Mouse (Mus musculus): ENCODE data around the gene Dram1. TPM values are rescaled to one million over a fixed set of nuclear protein-coding genes. Genes with fewer than 3 reads are reported as not detected.
"Not testable (repeated sequence)": the region's sequence is repeated elsewhere in the genome, so short reads cannot be mapped to it uniquely, and the experiment has no call there.

Dram1 gene
- polyA plus RNA-seq, 1 experiment: 20.6 TPM

DNA sequence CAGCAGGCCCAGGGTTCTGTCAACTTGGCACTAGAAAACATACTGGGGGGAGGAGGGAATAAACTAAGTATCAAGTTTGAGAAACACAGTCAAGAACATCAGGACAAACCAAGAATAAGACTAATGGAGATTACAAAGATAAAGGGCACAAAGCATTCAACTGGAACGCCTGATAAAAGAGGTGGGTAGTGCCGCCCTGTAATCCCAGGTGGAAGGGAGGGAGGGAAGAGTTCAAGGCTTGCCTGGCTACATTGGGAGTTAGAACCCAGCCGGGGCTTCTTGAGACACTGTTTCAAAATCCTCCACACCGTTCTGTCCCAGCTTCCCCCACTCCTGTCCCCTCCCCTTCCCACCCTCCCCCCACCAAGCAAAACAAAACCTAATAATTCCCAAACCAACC, 1.2 kb downstream of the Dram1 start:
- no peak overlapping the region for H3K4me3 ChIP-seq (ENCODE audit: insufficient read depth, low read length)
- TF ChIP-seq CTCF (IDR thresholded peaks at IDR 0.05; ENCODE audit: borderline replicate concordance, insufficient read depth, low read length): no peak
- no peak for TF ChIP-seq POLR2A (IDR thresholded peaks at IDR 0.05; ENCODE audit: low read depth, low read length)
- H3K4me1 ChIP-seq (ENCODE audit: control insufficient read depth, insufficient read depth, low read length): no peaks in the 10 kb centered on the region
- no peak overlapping the region for H3K27ac ChIP-seq (ENCODE audit: insufficient read depth, low read length)

DNA sequence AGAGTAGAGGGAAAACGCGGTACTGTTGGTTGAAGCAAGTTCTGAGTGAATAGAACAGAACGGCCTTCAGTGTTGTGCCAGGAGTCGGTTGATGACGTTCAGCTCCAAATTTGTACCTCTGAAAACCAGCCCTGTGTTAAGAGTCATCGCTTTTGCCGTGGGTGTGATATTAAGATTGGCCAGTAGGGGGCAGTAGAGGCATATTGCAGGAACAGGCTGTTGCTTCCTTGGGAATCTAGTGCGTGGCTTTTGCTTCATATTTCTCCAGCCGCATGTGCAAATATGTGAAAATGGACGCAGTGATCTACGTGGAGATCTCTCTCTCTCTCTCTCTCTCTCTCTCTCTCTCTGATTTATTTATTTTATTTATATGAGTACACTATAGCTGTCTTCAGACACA, 2.1 kb downstream of the Dram1 start:
- H3K27ac ChIP-seq (ENCODE audit: insufficient read depth, low read length): no peak overlapping the region
- H3K4me1 ChIP-seq (ENCODE audit: control insufficient read depth, insufficient read depth, low read length): no peaks in the 10 kb centered on the region
- H3K4me3 ChIP-seq (ENCODE audit: insufficient read depth, low read length): no peak overlapping the region
- TF ChIP-seq POLR2A (IDR thresholded peaks at IDR 0.05; ENCODE audit: low read depth, low read length) (no peak; the same call in 1 of the 2 replicates), CTCF (IDR thresholded peaks at IDR 0.05; ENCODE audit: borderline replicate concordance, insufficient read depth, low read length) (peak; percentile 56; the same call in 1 of the 2 replicates)

DNA sequence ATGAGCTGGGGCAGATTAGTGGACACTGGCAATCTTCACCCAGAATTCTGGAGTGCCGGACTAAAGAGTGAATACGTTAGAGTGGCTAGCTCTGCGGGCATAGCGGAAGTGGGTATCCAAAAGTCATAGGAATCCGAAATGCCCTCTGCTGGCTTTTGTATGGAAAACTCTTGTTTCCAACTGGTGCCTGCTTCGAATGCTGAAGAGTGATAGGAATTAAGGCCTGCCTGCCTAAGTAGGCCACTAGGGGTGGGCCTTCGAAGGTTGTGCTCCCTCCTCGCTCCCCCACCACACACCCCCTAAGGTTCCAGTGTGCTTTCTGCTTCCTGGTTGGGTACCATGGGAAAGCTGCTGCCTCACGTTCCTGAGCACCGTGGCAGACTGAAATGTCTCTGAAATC, 3.9 kb downstream of the Dram1 start:
- TF ChIP-seq CTCF (IDR thresholded peaks at IDR 0.05; ENCODE audit: borderline replicate concordance, insufficient read depth, low read length): no peak
- TF ChIP-seq POLR2A (IDR thresholded peaks at IDR 0.05; ENCODE audit: low read depth, low read length): no peak
- Histone ChIP-seq H3K4me3 (ENCODE audit: insufficient read depth, low read length) (no peak overlapping the region), H3K4me1 (ENCODE audit: control insufficient read depth, insufficient read depth, low read length) (no peaks in the 10 kb centered on the region), H3K27ac (ENCODE audit: insufficient read depth, low read length) (no peak overlapping the region)

DNA sequence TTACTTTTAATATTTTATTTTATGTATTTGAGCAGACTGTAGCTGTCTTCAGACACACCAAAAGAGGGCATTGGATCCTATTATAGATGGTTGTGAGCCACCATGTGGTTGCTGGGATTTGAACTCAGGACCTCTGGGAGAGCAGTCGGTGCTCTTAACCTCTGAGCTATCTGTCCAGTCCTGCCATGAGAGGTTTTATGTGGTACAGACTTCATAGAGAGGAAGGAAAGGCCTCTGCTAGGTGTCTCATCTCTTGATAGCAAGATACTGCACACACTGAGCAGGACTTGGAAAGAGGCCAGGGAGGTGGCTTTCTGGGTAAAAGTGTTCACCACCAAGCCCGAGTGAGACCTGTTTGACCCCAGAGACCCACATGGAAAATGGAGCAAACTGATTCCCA, 5.9 kb downstream of the Dram1 start:
- not testable (repeated sequence) for H3K4me3 ChIP-seq (ENCODE audit: insufficient read depth, low read length); H3K4me1 ChIP-seq (ENCODE audit: control insufficient read depth, insufficient read depth, low read length)
- H3K27ac ChIP-seq (ENCODE audit: insufficient read depth, low read length): peak overlapping the region; percentile 29; the same call in 1 of the 2 replicates

DNA sequence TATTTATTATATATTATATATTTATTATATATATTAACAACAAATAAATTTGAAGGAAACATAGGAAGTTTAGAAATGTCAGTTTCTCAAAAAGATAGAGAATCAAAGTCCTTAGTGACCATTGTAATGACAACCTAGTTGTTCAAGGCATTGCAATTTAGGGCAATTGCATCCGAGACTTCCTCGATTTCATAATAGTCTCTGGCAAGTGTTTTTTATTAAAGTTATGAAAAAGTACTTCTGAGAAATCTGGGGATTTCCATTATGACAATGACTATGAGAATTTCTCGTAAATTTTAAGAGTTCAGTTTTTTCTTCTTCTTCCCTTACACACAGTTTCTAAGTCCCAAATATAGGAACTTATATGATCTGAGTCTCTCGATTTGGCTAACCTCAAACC, 6.4 kb downstream of the Dram1 start:
- H3K4me1 ChIP-seq (ENCODE audit: control insufficient read depth, insufficient read depth, low read length): no peaks in the 10 kb centered on the region
- no peak for TF ChIP-seq CTCF (IDR thresholded peaks at IDR 0.05; ENCODE audit: borderline replicate concordance, insufficient read depth, low read length)
- TF ChIP-seq POLR2A (IDR thresholded peaks at IDR 0.05; ENCODE audit: low read depth, low read length): no peak
- no peak overlapping the region for H3K4me3 ChIP-seq (ENCODE audit: insufficient read depth, low read length)
- H3K27ac ChIP-seq (ENCODE audit: insufficient read depth, low read length): no peak overlapping the region

DNA sequence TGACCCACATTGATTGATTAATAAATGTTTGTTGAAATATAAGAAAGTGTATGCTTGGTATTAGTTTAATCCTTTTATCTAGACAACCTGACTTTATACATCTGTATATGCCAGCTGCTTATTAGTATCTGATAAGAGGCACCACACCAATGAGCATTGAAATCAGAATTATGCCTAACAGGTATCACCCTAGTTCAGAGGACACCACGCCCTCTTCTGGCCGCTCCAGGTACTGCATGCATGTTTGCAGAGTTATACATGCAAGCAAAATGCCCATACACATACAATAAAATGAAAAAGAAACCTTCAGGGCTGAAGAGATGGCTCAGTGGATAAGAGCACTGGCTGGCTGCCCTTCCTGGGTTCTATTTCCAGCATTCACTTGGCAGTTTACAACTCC, 7.1 kb downstream of the Dram1 start:
- TF ChIP-seq CTCF (IDR thresholded peaks at IDR 0.05; ENCODE audit: borderline replicate concordance, insufficient read depth, low read length): peak; percentile 21; the same call in 1 of the 2 replicates
- TF ChIP-seq POLR2A (IDR thresholded peaks at IDR 0.05; ENCODE audit: low read depth, low read length): no peak
- Histone ChIP-seq H3K27ac (ENCODE audit: insufficient read depth, low read length) (no peak overlapping the region), H3K4me3 (ENCODE audit: insufficient read depth, low read length) (no peak overlapping the region), H3K4me1 (ENCODE audit: control insufficient read depth, insufficient read depth, low read length) (no peaks in the 10 kb centered on the region)

DNA sequence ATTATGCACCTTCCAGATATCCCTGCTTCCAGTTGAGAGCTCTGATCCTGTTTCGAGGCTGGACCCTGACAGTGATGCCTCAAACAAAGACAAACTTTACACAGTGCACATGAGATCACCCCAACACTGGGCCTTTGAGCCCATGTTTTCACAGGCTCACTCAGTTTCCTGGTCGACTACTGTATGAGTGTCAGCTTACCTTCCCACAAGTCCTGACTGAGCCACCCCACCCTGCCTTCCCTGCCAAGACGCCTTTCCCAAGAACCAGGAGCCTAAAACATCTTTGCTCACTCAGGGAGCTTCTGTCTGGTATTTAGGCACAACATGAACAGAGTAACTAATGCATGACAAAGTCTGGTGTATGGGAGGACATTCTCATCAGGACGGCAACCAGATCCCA, 9.6 kb downstream of the Dram1 start:
- Histone ChIP-seq H3K27ac (ENCODE audit: insufficient read depth, low read length) (no peak overlapping the region), H3K4me1 (ENCODE audit: control insufficient read depth, insufficient read depth, low read length) (no peaks in the 10 kb centered on the region), H3K4me3 (ENCODE audit: insufficient read depth, low read length) (no peak overlapping the region)
- TF ChIP-seq POLR2A (IDR thresholded peaks at IDR 0.05; ENCODE audit: low read depth, low read length) (no peak), CTCF (IDR thresholded peaks at IDR 0.05; ENCODE audit: borderline replicate concordance, insufficient read depth, low read length) (no peak)

DNA sequence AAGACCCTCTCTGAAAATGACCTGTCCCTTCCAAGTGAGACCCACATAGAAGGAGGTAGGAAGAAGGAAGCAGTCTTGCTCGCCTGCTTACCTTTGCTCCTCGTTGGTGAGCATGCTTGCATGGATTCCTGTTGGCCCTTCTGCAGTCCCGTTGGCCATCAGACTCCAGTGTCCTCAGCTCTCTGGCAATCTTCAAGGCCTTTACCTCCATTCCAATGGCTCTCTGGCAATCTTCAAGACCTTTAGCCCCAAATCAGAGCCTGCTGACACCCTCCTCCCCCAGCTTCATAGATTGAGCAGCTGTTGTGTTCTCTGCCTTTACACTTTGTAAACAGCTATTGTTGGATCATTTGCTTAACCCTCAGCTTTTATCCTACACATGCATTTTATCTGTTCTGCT, 14.7 kb downstream of the Dram1 start:
- no peak overlapping the region for H3K4me3 ChIP-seq (ENCODE audit: insufficient read depth, low read length)
- no peaks in the 10 kb centered on the region for H3K4me1 ChIP-seq (ENCODE audit: control insufficient read depth, insufficient read depth, low read length)
- TF ChIP-seq CTCF (IDR thresholded peaks at IDR 0.05; ENCODE audit: borderline replicate concordance, insufficient read depth, low read length) (no peak), POLR2A (IDR thresholded peaks at IDR 0.05; ENCODE audit: low read depth, low read length) (no peak)
- no peak overlapping the region for H3K27ac ChIP-seq (ENCODE audit: insufficient read depth, low read length)

DNA sequence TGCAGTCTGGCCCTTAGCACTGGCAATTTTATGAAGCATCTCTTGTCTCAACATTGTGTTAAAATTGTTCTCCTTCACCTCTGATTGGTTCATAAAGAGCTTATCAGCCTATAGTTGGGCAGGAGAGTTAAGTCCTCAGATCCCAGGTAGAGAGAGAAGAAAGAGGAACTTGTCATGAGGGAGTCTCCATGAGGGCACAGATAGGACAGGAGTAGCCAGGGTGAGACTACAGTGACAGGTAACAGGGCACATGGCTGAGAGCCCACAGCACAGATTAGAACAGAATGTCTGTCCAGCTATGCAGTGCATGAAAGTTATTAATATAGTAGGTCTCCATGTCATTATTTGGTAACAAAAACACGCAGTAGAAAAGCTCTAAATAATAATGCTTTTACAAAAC, 16.7 kb downstream of the Dram1 start:
- H3K27ac ChIP-seq (ENCODE audit: insufficient read depth, low read length): no peak overlapping the region
- H3K4me1 ChIP-seq (ENCODE audit: control insufficient read depth, insufficient read depth, low read length): no peaks in the 10 kb centered on the region
- no peak overlapping the region for H3K4me3 ChIP-seq (ENCODE audit: insufficient read depth, low read length)
- TF ChIP-seq POLR2A (IDR thresholded peaks at IDR 0.05; ENCODE audit: low read depth, low read length) (no peak), CTCF (IDR thresholded peaks at IDR 0.05; ENCODE audit: borderline replicate concordance, insufficient read depth, low read length) (no peak)

DNA sequence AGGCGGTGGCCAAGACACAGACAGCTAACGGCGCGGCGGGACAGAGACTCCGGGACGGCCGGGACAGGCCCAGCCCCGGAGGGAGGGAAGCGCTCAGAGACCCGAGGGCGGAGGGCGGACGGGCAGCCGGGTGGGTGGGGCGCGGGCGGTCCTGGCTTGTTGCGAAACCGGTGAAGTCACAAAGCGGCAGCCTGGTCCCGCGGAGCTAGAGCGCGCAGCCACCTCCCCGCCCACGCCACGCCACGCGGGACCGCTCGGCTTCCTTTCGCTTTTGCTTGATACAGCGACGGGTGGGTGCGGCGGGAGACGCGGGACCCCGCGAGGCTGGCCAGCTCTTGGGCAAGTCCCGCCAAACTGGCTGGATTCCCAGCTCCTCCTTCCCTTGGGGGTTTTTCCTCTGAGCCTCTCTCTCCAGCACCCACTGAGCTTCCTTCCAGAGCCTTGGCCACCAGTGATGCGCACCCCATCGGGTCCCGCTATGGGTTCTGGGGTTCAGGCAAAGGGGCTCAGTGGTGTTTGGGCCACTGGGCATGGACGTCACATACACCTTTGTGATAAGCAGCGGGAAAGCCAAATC, 21.8 kb downstream of the Dram1 start:
- Histone ChIP-seq H3K27ac (ENCODE audit: insufficient read depth, low read length) (no peak overlapping the region), H3K4me3 (ENCODE audit: insufficient read depth, low read length) (peak overlapping the region; percentile 50), H3K4me1 (ENCODE audit: control insufficient read depth, insufficient read depth, low read length) (no peaks in the 10 kb centered on the region)
- TF ChIP-seq CTCF (IDR thresholded peaks at IDR 0.05; ENCODE audit: borderline replicate concordance, insufficient read depth, low read length) (no peak), POLR2A (IDR thresholded peaks at IDR 0.05; ENCODE audit: low read depth, low read length) (peak; percentile 77)
